Mouse (Mus musculus) heart, adult 2 months (tissue): ENCODE data around the gene Mfng.

Source experiments
- CTCF ChIP-seq: fragments of 200-600 bp; IDR thresholded peaks from 2 replicates; pipeline ENCODE4 v1.8.1; 2022; ENCODE audit warnings: antibody characterized with exemption, mild to moderate bottlenecking, moderate library complexity
- EP300 ChIP-seq: fragments of 200-500 bp; IDR thresholded peaks from 2 replicates; pipeline ENCODE4 v1.6.1; 2011; ENCODE audit warnings: low read depth, low read length, control low read depth; ENCODE audit not compliant: insufficient read depth
- POLR2A ChIP-seq: fragments of 200-500 bp; IDR thresholded peaks from 2 replicates; pipeline ENCODE4 v1.6.1; 2011; ENCODE audit warnings: mild to moderate bottlenecking, low read depth, low read length, control low read depth; ENCODE audit not compliant: insufficient read depth

DNA sequence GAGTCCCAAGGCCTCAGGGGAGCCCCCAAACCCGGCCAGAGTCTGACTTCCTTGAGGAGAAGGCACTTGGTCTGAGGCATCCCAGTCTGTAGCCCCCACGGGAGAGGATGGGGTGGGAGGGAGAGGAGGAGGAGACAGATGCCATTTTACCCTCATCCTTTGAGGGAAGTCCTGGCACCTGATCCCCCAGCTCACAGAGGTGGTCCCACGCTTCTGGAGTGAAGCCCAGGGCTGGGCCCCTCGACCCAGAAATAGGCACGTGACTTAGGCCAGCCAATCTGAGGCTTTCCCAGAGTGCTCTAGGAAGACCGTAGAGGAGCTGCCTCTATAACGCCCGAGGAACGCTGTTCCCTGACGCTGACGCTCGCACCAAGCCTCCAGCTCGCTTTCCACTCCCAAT, 12.2 kb downstream of the Mfng start:
- TF ChIP-seq CTCF (no peak), POLR2A (no peak), EP300 (no peak)
